Mouse (Mus musculus): ENCODE data around the gene Gpc5.
"Not testable (repeated sequence)": the region's sequence is repeated elsewhere in the genome, so short reads cannot be mapped to it uniquely, and the experiment has no call there.

Gene Gpc5

GRCm38 (mm10) chr14:115092081-115092480 lies at the start of gene Gpc5:
Gene Gpc5, plus strand, starts transcription at chr14:115092215.
- DNase-seq (ENCODE audit: low read depth, low spot score) = peak; percentile 80

GRCm38 (mm10) chr14:115042660-115043059 lies 49.4 kb upstream of the Gpc5 start:
- DNase-seq (ENCODE audit: low read depth, low spot score) = peak; percentile 53

GRCm38 (mm10) chr14:115044016-115044415 lies 48.0 kb upstream of the Gpc5 start:
- DNase-seq (ENCODE audit: low read depth, low spot score) = no peak

GRCm38 (mm10) chr14:115045712-115046111 lies 46.3 kb upstream of the Gpc5 start:
- DNase-seq (ENCODE audit: low read depth, low spot score) = no peak

- DNase-seq (ENCODE audit: low read depth, low spot score) = no peak
Observed at GRCm38 (mm10) chr14:115047316-115047715, 44.7 kb upstream of the Gpc5 start.

GRCm38 (mm10) chr14:115047990-115048862 lies 43.8 kb upstream of the Gpc5 start:
- no peak for DNase-seq (ENCODE audit: low read depth, low spot score)

- peak; percentile 25 for DNase-seq (ENCODE audit: low read depth, low spot score)
Observed at GRCm38 (mm10) chr14:115048863-115049566, 43.0 kb upstream of the Gpc5 start.

- DNase-seq (ENCODE audit: low read depth, low spot score) = no peak
Observed at GRCm38 (mm10) chr14:115049831-115050230, 42.2 kb upstream of the Gpc5 start.

- no peak for DNase-seq (ENCODE audit: low read depth, low spot score)
Observed at GRCm38 (mm10) chr14:115051106-115051760, 40.8 kb upstream of the Gpc5 start.

- no peak for DNase-seq (ENCODE audit: low read depth, low spot score)
Observed at GRCm38 (mm10) chr14:115052371-115052770, 39.6 kb upstream of the Gpc5 start.

- DNase-seq (ENCODE audit: low read depth, low spot score) = no peak
Observed at GRCm38 (mm10) chr14:115054252-115054651, 37.8 kb upstream of the Gpc5 start.

GRCm38 (mm10) chr14:115057524-115057923 lies 34.5 kb upstream of the Gpc5 start:
- no peak for DNase-seq (ENCODE audit: low read depth, low spot score)

GRCm38 (mm10) chr14:115066164-115066563 lies 25.9 kb upstream of the Gpc5 start:
- not testable (repeated sequence) for DNase-seq (ENCODE audit: low read depth, low spot score)

- DNase-seq (ENCODE audit: low read depth, low spot score) = no peak
Observed at GRCm38 (mm10) chr14:115070534-115070933, 21.5 kb upstream of the Gpc5 start.

GRCm38 (mm10) chr14:115077340-115077739 lies 14.7 kb upstream of the Gpc5 start:
- no peak for DNase-seq (ENCODE audit: low read depth, low spot score)

- no peak for DNase-seq (ENCODE audit: low read depth, low spot score)
Observed at GRCm38 (mm10) chr14:115078064-115078463, 14.0 kb upstream of the Gpc5 start.

- DNase-seq (ENCODE audit: low read depth, low spot score) = no peak
Observed at GRCm38 (mm10) chr14:115081728-115082502, 10.1 kb upstream of the Gpc5 start.

- no peak for DNase-seq (ENCODE audit: low read depth, low spot score)
Observed at GRCm38 (mm10) chr14:115090516-115090915, 1.5 kb upstream of the Gpc5 start.

GRCm38 (mm10) chr14:115092510-115092909 lies 495 bp downstream of the Gpc5 start:
- no peak for DNase-seq (ENCODE audit: low read depth, low spot score)

- no peak for DNase-seq (ENCODE audit: low read depth, low spot score)
Observed at GRCm38 (mm10) chr14:115092952-115093351, 937 bp downstream of the Gpc5 start.

- no peak for DNase-seq (ENCODE audit: low read depth, low spot score)
Observed at GRCm38 (mm10) chr14:115100617-115101299, 8.7 kb downstream of the Gpc5 start.

Measured in ES-CJ7 (cell line).